Mouse (Mus musculus) lung, postnatal 14 days (tissue): Measurements from ENCODE around the gene Gm4922.

Experiments used
- DNase-seq: peaks from one replicate; pipeline ENCODE4 v3.0.0; 2021

The Gm4922 gene

GRCm38 (mm10) chr10:18786693-18787092, at the start of gene Gm4922:
Gene Gm4922 (minus strand): TSS chr10:18786793.
- no peak for DNase-seq

GRCm38 (mm10) chr10:18835684-18836479, 49.3 kb upstream of the Gm4922 start:
- DNase-seq = peak; percentile 56

GRCm38 (mm10) chr10:18834389-18834788, 47.8 kb upstream of the Gm4922 start:
- no peak for DNase-seq

- DNase-seq = no peak
These were observed 45.2 kb upstream of the Gm4922 start for GRCm38 (mm10) chr10:18831823-18832222.

GRCm38 (mm10) chr10:18830359-18830758, 43.8 kb upstream of the Gm4922 start:
- no peak for DNase-seq

GRCm38 (mm10) chr10:18827936-18828335, 41.3 kb upstream of the Gm4922 start:
- no peak for DNase-seq

- no peak for DNase-seq
These were observed 39.5 kb upstream of the Gm4922 start for GRCm38 (mm10) chr10:18826107-18826506.

- DNase-seq = no peak
These were observed 38.5 kb upstream of the Gm4922 start for GRCm38 (mm10) chr10:18825143-18825542.

- DNase-seq = peak; percentile 44
These were observed 30.0 kb upstream of the Gm4922 start for GRCm38 (mm10) chr10:18816560-18816959.

GRCm38 (mm10) chr10:18811751-18812150, 25.2 kb upstream of the Gm4922 start:
- DNase-seq = no peak

GRCm38 (mm10) chr10:18790063-18790462, 3.5 kb upstream of the Gm4922 start:
- DNase-seq = no peak

- no peak for DNase-seq
These were observed 2.0 kb upstream of the Gm4922 start for GRCm38 (mm10) chr10:18788601-18789000.

- DNase-seq = no peak
These were observed 9.0 kb downstream of the Gm4922 start for GRCm38 (mm10) chr10:18777546-18777945.

GRCm38 (mm10) chr10:18772537-18773179, 13.9 kb downstream of the Gm4922 start:
- DNase-seq = no peak

GRCm38 (mm10) chr10:18769909-18770308, 16.7 kb downstream of the Gm4922 start:
- no peak for DNase-seq

GRCm38 (mm10) chr10:18760241-18760640, 26.4 kb downstream of the Gm4922 start:
- DNase-seq = peak; percentile 44

GRCm38 (mm10) chr10:18750057-18750456, 36.5 kb downstream of the Gm4922 start:
- no peak for DNase-seq

GRCm38 (mm10) chr10:18743286-18744142, 43.1 kb downstream of the Gm4922 start, which contains the start of gene Arfgef3:
Gene Arfgef3 (minus strand): TSS chr10:18743949.
- peak; percentile 63 for DNase-seq

- no peak for DNase-seq
These were observed 44.5 kb downstream of the Gm4922 start for GRCm38 (mm10) chr10:18742086-18742485.

- peak; percentile 44 for DNase-seq
These were observed 45.6 kb downstream of the Gm4922 start for GRCm38 (mm10) chr10:18741024-18741423.
